Mouse (Mus musculus) forelimb bud, embryonic 11.5 days (tissue): ENCODE data around the gene Mtg2.

Experiments used
- DNase-seq: peaks from one replicate; pipeline ENCODE4 v3.0.0-alpha.2; 2012; ENCODE audit warnings: low read depth, low spot score

Mtg2 gene

GRCm38 (mm10) chr2:180104659-180105377, 34.4 kb downstream of the Mtg2 start:
- no peak for DNase-seq

GRCm38 (mm10) chr2:180105441-180106190, 35.2 kb downstream of the Mtg2 start:
- DNase-seq, result no peak

GRCm38 (mm10) chr2:180107081-180107480, 36.7 kb downstream of the Mtg2 start:
- no peak for DNase-seq

GRCm38 (mm10) chr2:180108285-180108684, 37.9 kb downstream of the Mtg2 start:
- DNase-seq, result no peak

- no peak for DNase-seq
Measured at GRCm38 (mm10) chr2:180113909-180114890, 43.8 kb downstream of the Mtg2 start.

- DNase-seq, result no peak
Measured at GRCm38 (mm10) chr2:180115279-180115678, 44.9 kb downstream of the Mtg2 start.

GRCm38 (mm10) chr2:180116081-180116493, 45.7 kb downstream of the Mtg2 start:
- DNase-seq, result no peak

- DNase-seq, result no peak
Measured at GRCm38 (mm10) chr2:180116741-180117484, 46.5 kb downstream of the Mtg2 start.

GRCm38 (mm10) chr2:180117485-180118194, 47.3 kb downstream of the Mtg2 start:
- DNase-seq, result no peak

GRCm38 (mm10) chr2:180118661-180119438, 48.5 kb downstream of the Mtg2 start, which contains the start of gene Osbpl2:
TSS of gene Osbpl2 (plus strand) at chr2:180119306.
- peak; percentile 98 for DNase-seq

GRCm38 (mm10) chr2:180119439-180120291, 49.3 kb downstream of the Mtg2 start:
- DNase-seq, result peak; percentile 35

- DNase-seq, result no peak
Measured at GRCm38 (mm10) chr2:180120292-180120761, 49.9 kb downstream of the Mtg2 start.

- no peak for DNase-seq
Measured at GRCm38 (mm10) chr2:180124192-180124591, 53.8 kb downstream of the Mtg2 start.

GRCm38 (mm10) chr2:180126195-180126594, 55.8 kb downstream of the Mtg2 start:
- DNase-seq, result no peak

GRCm38 (mm10) chr2:180127675-180128074, 57.3 kb downstream of the Mtg2 start:
- DNase-seq, result no peak

- no peak for DNase-seq
Measured at GRCm38 (mm10) chr2:180133231-180133630, 62.8 kb downstream of the Mtg2 start.

- DNase-seq, result no peak
Measured at GRCm38 (mm10) chr2:180133911-180134310, 63.5 kb downstream of the Mtg2 start.

GRCm38 (mm10) chr2:180135414-180135813, 65.0 kb downstream of the Mtg2 start:
- no peak for DNase-seq
